Mouse (Mus musculus) C2C12 (cell line): ENCODE measurements around the gene Ube2q2.
A peak's percentile ranks its signal among the peaks of the same experiment; 100 is the strongest.

Experiments used
- CEBPB ChIP-seq: IDR thresholded peaks from one replicate; pipeline ENCODE4 v1.6.1; 2011; ENCODE audit warnings: low read depth, mild to moderate bottlenecking, control low read depth, moderate library complexity
- CTCF ChIP-seq: IDR thresholded peaks from one replicate; pipeline ENCODE4 v1.5.1; 2011; ENCODE audit not compliant: control insufficient read depth, insufficient read depth, insufficient read length
- MAX ChIP-seq: IDR thresholded peaks from one replicate; pipeline ENCODE4 v1.6.1; 2011; ENCODE audit warnings: mild to moderate bottlenecking, control low read depth
- USF1 ChIP-seq: IDR thresholded peaks from one replicate; pipeline ENCODE4 v1.6.1; 2011; ENCODE audit warnings: low read depth, mild to moderate bottlenecking, control low read depth, moderate library complexity

DNA sequence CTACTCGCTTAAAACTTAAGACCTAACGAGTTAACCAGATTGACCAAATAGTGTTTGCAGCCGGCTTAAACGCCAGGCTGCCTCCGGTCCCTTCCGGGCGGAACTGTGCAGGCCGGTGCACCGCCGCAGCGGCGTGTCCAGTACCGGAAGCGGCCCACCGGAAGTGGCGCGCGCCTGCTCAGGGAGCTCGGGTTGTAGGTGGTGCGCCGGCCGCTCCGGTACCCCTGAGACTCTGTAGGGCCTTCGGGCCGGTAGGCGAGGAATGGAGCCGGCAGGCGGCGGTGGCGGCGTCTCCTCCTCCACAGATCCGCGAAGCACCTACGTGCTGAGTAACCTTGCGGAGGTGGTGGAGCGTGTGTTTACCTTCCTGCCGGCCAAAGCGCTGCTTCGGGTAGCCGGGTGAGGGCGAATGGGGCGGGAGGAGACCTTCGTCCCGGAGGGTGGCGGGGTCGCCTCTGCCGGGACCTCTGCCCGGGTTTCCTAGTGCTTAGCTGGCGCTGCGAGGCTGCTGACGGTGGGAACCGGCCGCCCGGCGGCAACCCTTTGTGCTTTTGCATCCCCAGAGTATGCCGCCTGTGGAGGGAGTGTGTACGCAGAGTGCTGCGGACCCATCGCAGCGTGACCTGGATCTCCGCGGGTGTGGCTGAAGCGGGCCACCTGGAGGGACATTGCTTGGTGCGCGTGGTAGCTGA is 60.3 kb downstream of the Ube2q2 start, which contains the start of gene Fbxo22:
- peak; percentile 48 for TF ChIP-seq MAX
- TF ChIP-seq CTCF: no peak
- no peak for TF ChIP-seq CEBPB
- no peak for TF ChIP-seq USF1
